ENCODE assay signal across 24 mouse cellular contexts in genomic region chr4:106599415-106599814, GRCm38 (mm10). TPM values are rescaled to one million over a fixed set of nuclear protein-coding genes. Genes with fewer than 3 reads are reported as not detected.
A peak's percentile ranks its signal among the peaks of the same experiment; 100 is the strongest.
DNase-seq lines count a peak whose midpoint lies in the region; ATAC-seq and TF ChIP-seq lines count a peak whose summit lies in the region.
"Had no signal": no experiment of that assay in that cellular context is flagged by ENCODE, and none has a peak within 500 bp of the region (broad histone marks: within the 10 kb centered on the region; RNA-seq: fewer than 3 reads in every experiment).

No protein-coding gene starts in this region.

- H3K4me3 ChIP-seq in liver, adult 2 months (ENCODE audit: insufficient read depth, low read depth, low read length), result no peak overlapping the region
- H3K4me3 ChIP-seq in liver, embryonic 12.5 days, result no peak overlapping the region
- H3K4me3 ChIP-seq: forebrain, embryonic 12.5 days; heart, embryonic 12.5 days; hindbrain, embryonic 15.5 days; liver, embryonic 15.5 days; midbrain, embryonic 10.5 days; neural tube, embryonic 13.5 days had no signal

- no peaks in the 10 kb centered on the region for H3K27me3 ChIP-seq in liver, adult 2 months (ENCODE audit: control insufficient read depth, insufficient read depth, low read length)
- H3K27me3 ChIP-seq in liver, embryonic 12.5 days (replicated peaks), result no peaks in the 10 kb centered on the region
- H3K27me3 ChIP-seq: CH12.LX; forebrain, embryonic 12.5 days; heart, embryonic 12.5 days; hindbrain, embryonic 15.5 days; liver, embryonic 15.5 days; neural tube, embryonic 13.5 days had no signal

- no peak for DNase-seq in liver, adult 2 months (ENCODE audit: extremely low read depth, low read depth, low spot score)
- DNase-seq in 3T3-L1 (ENCODE audit: low read depth, low spot score) (peak; percentile 5), 416B (ENCODE audit: low read depth) (peak; percentile 56), ZHBTc4 (ENCODE audit: low read depth, low spot score) (peak; percentile 68)
- DNase-seq in adrenal gland, adult (ENCODE audit: inconsistent age in 2 of 2, low spot score in 1 of 2), result no peak
- DNase-seq in cerebellum, adult 8-10 months, result no peak
- DNase-seq: cerebellum, postnatal 25 days; kidney, adult 9 months; layer of hippocampus, postnatal 36 days; left cerebral cortex, postnatal 4 days; lung, postnatal 14 days; right cerebral cortex, postnatal 25 days had no signal

- no peaks in the 10 kb centered on the region for H3K36me3 ChIP-seq in liver, adult 2 months (ENCODE audit: control insufficient read depth, insufficient read depth, low read length)
- no peaks in the 10 kb centered on the region for H3K36me3 ChIP-seq in liver, embryonic 12.5 days
- H3K36me3 ChIP-seq: forebrain, embryonic 12.5 days; heart, embryonic 12.5 days; hindbrain, embryonic 15.5 days; liver, embryonic 15.5 days; midbrain, embryonic 10.5 days; neural tube, embryonic 13.5 days had no signal

- no peak for TF ChIP-seq POLR2A in liver, adult 2 months (IDR thresholded peaks at IDR 0.05; ENCODE audit: extremely low read depth, insufficient read depth, low read length)

- ATAC-seq in liver, embryonic 12.5 days, result no peak

- no peaks in the 10 kb centered on the region for H3K79me2 ChIP-seq in liver, adult 2 months (ENCODE audit: control insufficient read depth, insufficient read depth, low read length)

- H3K9ac ChIP-seq in liver, adult 2 months (ENCODE audit: low read depth, low read length), result no peak overlapping the region
- H3K9ac ChIP-seq in liver, embryonic 12.5 days, result no peak overlapping the region
- H3K9ac ChIP-seq: forebrain, embryonic 12.5 days; heart, embryonic 12.5 days; hindbrain, embryonic 15.5 days; liver, embryonic 15.5 days; neural tube, embryonic 13.5 days had no signal

- 0 out of 2 replicates have a peak, but pooled peaks cover 5% of the 10 kb centered on the region for H3K9me3 ChIP-seq in liver, embryonic 12.5 days (replicated peaks)
- H3K9me3 ChIP-seq: forebrain, embryonic 12.5 days; hindbrain, embryonic 15.5 days; liver, embryonic 15.5 days; midbrain, embryonic 10.5 days; neural tube, embryonic 13.5 days had no signal

- H3K27ac ChIP-seq in liver, adult 2 months (replicated peaks; ENCODE audit: insufficient read depth, low read depth, low read length), result no peak overlapping the region
- no peak overlapping the region for H3K27ac ChIP-seq in liver, embryonic 12.5 days
- H3K27ac ChIP-seq: forebrain, embryonic 12.5 days; hindbrain, embryonic 15.5 days; liver, embryonic 15.5 days; midbrain, embryonic 10.5 days; neural tube, embryonic 13.5 days had no signal

- 0 out of 2 replicates have a peak, but pooled peaks have one; percentile 9 for TF ChIP-seq CTCF in liver, adult 2 months (IDR thresholded peaks at IDR 0.05; ENCODE audit: low read depth, low read length)

- no peak overlapping the region for H3K4me2 ChIP-seq in liver, embryonic 12.5 days
- H3K4me2 ChIP-seq: forebrain, embryonic 12.5 days; heart, embryonic 12.5 days; hindbrain, embryonic 15.5 days; liver, embryonic 15.5 days; neural tube, embryonic 13.5 days had no signal

- WGBS in liver, adult 2 months, result 83% methylated on average over 1 of the region's 1 CpGs
- 33% methylated on average over 1 of the region's 1 CpGs for WGBS in liver, embryonic 12.5 days (ENCODE audit: insufficient replicate concordance)

- H3K4me1 ChIP-seq in liver, adult 2 months (ENCODE audit: control insufficient read depth, insufficient read depth, low read length), result peaks cover 4% of the 10 kb centered on the region; the same call in 1 of the 2 replicates
- H3K4me1 ChIP-seq in liver, embryonic 12.5 days, result 0 out of 2 replicates have a peak, but pooled peaks cover 2% of the 10 kb centered on the region
- H3K4me1 ChIP-seq: forebrain, embryonic 12.5 days; hindbrain, embryonic 15.5 days; liver, embryonic 15.5 days; midbrain, embryonic 10.5 days; neural tube, embryonic 13.5 days had no signal

RNA-seq across cellular contexts. Expression of gene Lexm, which starts 17.6 kb away (rescaled TPM):
- not detected in 2 replicates for total RNA-seq in liver, adult 2 months (2014; rRNA removed)
- not detected in 2 replicates for polyA plus RNA-seq in liver, adult 2 months (2012; rRNA removed)
- polyA plus RNA-seq in liver, embryonic 12.5 days (2016; fragmentation: Nextera tagmentation; extraction: Ambion mirVana), result 0.17 and 0.26 TPM in 2 replicates
- total RNA-seq: adrenal gland, adult 18-20 months; gastrocnemius, postnatal 4 days; heart, postnatal 25 days; layer of hippocampus, postnatal 36 days had no signal
- polyA plus RNA-seq: hindbrain, embryonic 15.5 days; large intestine, adult 2 months; liver, embryonic 15.5 days; midbrain, embryonic 10.5 days had no signal

RNA-seq across cellular contexts. Expression of gene Ttc22, which starts 22.8 kb away (rescaled TPM):
- 0.09 TPM in 1 of 2 replicates, not detected in the other for total RNA-seq in liver, adult 2 months (2014; rRNA removed)
- polyA plus RNA-seq in liver, adult 2 months (2012; rRNA removed), result not detected in 2 replicates
- 0.05 and 0.07 TPM in 2 replicates for polyA plus RNA-seq in liver, embryonic 12.5 days (2016; fragmentation: Nextera tagmentation; extraction: Ambion mirVana)
- total RNA-seq: CH12.LX had no signal
- polyA plus RNA-seq: midbrain, embryonic 10.5 days had no signal

RNA-seq across cellular contexts. Expression of gene Dhcr24, which starts 38.6 kb away (rescaled TPM):
- total RNA-seq in liver, adult 2 months (2014; rRNA removed), result 253 and 456 TPM in 2 replicates
- polyA plus RNA-seq in liver, adult 2 months (2012; rRNA removed), result 676 and 851 TPM in 2 replicates
- polyA plus RNA-seq in liver, embryonic 12.5 days (2016; fragmentation: Nextera tagmentation; extraction: Ambion mirVana), result 5.8 and 5.9 TPM in 2 replicates

RNA-seq across cellular contexts. Expression of gene Pars2, which starts 51.5 kb away (rescaled TPM):
- 2.5 and 4.6 TPM in 2 replicates for total RNA-seq in liver, adult 2 months (2014; rRNA removed)
- 4.1 and 5.4 TPM in 2 replicates for polyA plus RNA-seq in liver, adult 2 months (2012; rRNA removed)
- 6.9 and 7.5 TPM in 2 replicates for polyA plus RNA-seq in liver, embryonic 12.5 days (2016; fragmentation: Nextera tagmentation; extraction: Ambion mirVana)

Comparison
In these comparisons a context has a peak if more than half of its experiments do, and no peak if none do; other contexts are left out.
1. RNA of gene Dhcr24, which starts 38.6 kb away (polyA plus RNA-seq): 676 to 851 TPM in liver, adult 2 months; 5.8 to 5.9 TPM in liver, embryonic 12.5 days; every median in the first group is over 10 times any median in the second.
2. DNase-seq: peak in 3T3-L1 (single experiment), 416B (single experiment) and ZHBTc4 (single experiment); none in liver, adult 2 months (single experiment), adrenal gland, adult (0 of 2) and cerebellum, adult 8-10 months (single experiment).